Mouse (Mus musculus): ENCODE data around the gene Card10.

Card10 gene

GRCm38 (mm10) chr15:78834233-78835005 lies 31.6 kb upstream of the Card10 start:
- peak; percentile 19 for DNase-seq (ENCODE audit: low spot score)

- DNase-seq (ENCODE audit: low spot score): peak; percentile 23
Measured at GRCm38 (mm10) chr15:78833582-78833981, 30.7 kb upstream of the Card10 start.

- peak; percentile 70 for DNase-seq (ENCODE audit: low spot score)
Measured at GRCm38 (mm10) chr15:78832701-78833123, 29.9 kb upstream of the Card10 start.

- DNase-seq (ENCODE audit: low spot score): peak; percentile 66
Measured at GRCm38 (mm10) chr15:78831720-78832657, 29.1 kb upstream of the Card10 start.

GRCm38 (mm10) chr15:78830742-78831719 lies 28.2 kb upstream of the Card10 start:
- no peak for DNase-seq (ENCODE audit: low spot score)

GRCm38 (mm10) chr15:78829636-78830035 lies 26.8 kb upstream of the Card10 start:
- DNase-seq (ENCODE audit: low spot score): no peak

- no peak for DNase-seq (ENCODE audit: low spot score)
Measured at GRCm38 (mm10) chr15:78828315-78828714, 25.5 kb upstream of the Card10 start.

GRCm38 (mm10) chr15:78826213-78827204 lies 23.7 kb upstream of the Card10 start:
- peak; percentile 94 for DNase-seq (ENCODE audit: low spot score)

GRCm38 (mm10) chr15:78816074-78816391 lies 13.2 kb upstream of the Card10 start:
- DNase-seq (ENCODE audit: low spot score): no peak

GRCm38 (mm10) chr15:78815314-78816073 lies 12.7 kb upstream of the Card10 start:
- no peak for DNase-seq (ENCODE audit: low spot score)

GRCm38 (mm10) chr15:78813603-78814002 lies 10.8 kb upstream of the Card10 start:
- no peak for DNase-seq (ENCODE audit: low spot score)

GRCm38 (mm10) chr15:78810146-78810545 lies 7.3 kb upstream of the Card10 start:
- no peak for DNase-seq (ENCODE audit: low spot score)

GRCm38 (mm10) chr15:78809739-78810138 lies 6.9 kb upstream of the Card10 start:
- no peak for DNase-seq (ENCODE audit: low spot score)

- DNase-seq (ENCODE audit: low spot score): no peak
Measured at GRCm38 (mm10) chr15:78808980-78809379, 6.1 kb upstream of the Card10 start.

GRCm38 (mm10) chr15:78807141-78807540 lies 4.3 kb upstream of the Card10 start:
- DNase-seq (ENCODE audit: low spot score): no peak

GRCm38 (mm10) chr15:78806614-78807013 lies 3.8 kb upstream of the Card10 start:
- DNase-seq (ENCODE audit: low spot score): no peak

GRCm38 (mm10) chr15:78805351-78805750 lies 2.5 kb upstream of the Card10 start:
- no peak for DNase-seq (ENCODE audit: low spot score)

GRCm38 (mm10) chr15:78804326-78804725 lies 1.5 kb upstream of the Card10 start:
- DNase-seq (ENCODE audit: low spot score): no peak

GRCm38 (mm10) chr15:78803499-78803900 lies 658 bp upstream of the Card10 start:
- DNase-seq (ENCODE audit: low spot score): peak; percentile 48

Data from embryo, embryonic 10.5 days (tissue).